Mouse (Mus musculus): ENCODE measurements around the gene Chn2. TPM values are rescaled to one million over a fixed set of nuclear protein-coding genes. Genes with fewer than 3 reads are reported as not detected.

Gene Chn2
- total RNA-seq, 2 experiments from 2014 or later = 3.0 to 4.3 TPM

GRCm38 (mm10) chr6:54255321-54255720, 216.0 kb downstream of the Chn2 start:
- intact Hi-C loops (cut with DNase I) = loop anchor here (2.0 kb wide), 1 partner anchor 113 kb away; no protein-coding TSS in a partner anchor
- DNase-seq (ENCODE audit: low spot score) = no peak

- intact Hi-C loops (cut with DNase I) = no loop called here
- DNase-seq (ENCODE audit: low spot score) = no peak
These were observed 217.0 kb downstream of the Chn2 start for GRCm38 (mm10) chr6:54256397-54256796.

- intact Hi-C loops (cut with DNase I) = no loop called here
- no peak for DNase-seq (ENCODE audit: low spot score)
These were observed 218.2 kb downstream of the Chn2 start for GRCm38 (mm10) chr6:54257552-54257951.

- DNase-seq (ENCODE audit: low spot score) = no peak
- intact Hi-C loops (cut with DNase I) = no loop called here
These were observed 219.1 kb downstream of the Chn2 start for GRCm38 (mm10) chr6:54258462-54258861.

GRCm38 (mm10) chr6:54262732-54263131, 223.4 kb downstream of the Chn2 start:
- DNase-seq (ENCODE audit: low spot score) = no peak
- intact Hi-C loops (cut with DNase I) = no loop called here

- intact Hi-C loops (cut with DNase I) = no loop called here
- DNase-seq (ENCODE audit: low spot score) = no peak
These were observed 224.5 kb downstream of the Chn2 start for GRCm38 (mm10) chr6:54263890-54264289.

- no peak for DNase-seq (ENCODE audit: low spot score)
- intact Hi-C loops (cut with DNase I) = no loop called here
These were observed 225.2 kb downstream of the Chn2 start for GRCm38 (mm10) chr6:54264537-54264936.

GRCm38 (mm10) chr6:54265384-54265783, 226.0 kb downstream of the Chn2 start:
- no peak for DNase-seq (ENCODE audit: low spot score)
- intact Hi-C loops (cut with DNase I) = no loop called here

- intact Hi-C loops (cut with DNase I) = no loop called here
- no peak for DNase-seq (ENCODE audit: low spot score)
These were observed 233.4 kb downstream of the Chn2 start for GRCm38 (mm10) chr6:54272556-54273378.

GRCm38 (mm10) chr6:54273379-54273730, 234.0 kb downstream of the Chn2 start:
- intact Hi-C loops (cut with DNase I) = no loop called here
- no peak for DNase-seq (ENCODE audit: low spot score)

GRCm38 (mm10) chr6:54277234-54277633, 237.9 kb downstream of the Chn2 start:
- no peak for DNase-seq (ENCODE audit: low spot score)
- intact Hi-C loops (cut with DNase I) = no loop called here

- intact Hi-C loops (cut with DNase I) = no loop called here
- no peak for DNase-seq (ENCODE audit: low spot score)
These were observed 238.5 kb downstream of the Chn2 start for GRCm38 (mm10) chr6:54277828-54278227.

- intact Hi-C loops (cut with DNase I) = no loop called here
- no peak for DNase-seq (ENCODE audit: low spot score)
These were observed 239.3 kb downstream of the Chn2 start for GRCm38 (mm10) chr6:54278613-54279012.

- intact Hi-C loops (cut with DNase I) = no loop called here
- DNase-seq (ENCODE audit: low spot score) = no peak
These were observed 240.0 kb downstream of the Chn2 start for GRCm38 (mm10) chr6:54279391-54279790.

- intact Hi-C loops (cut with DNase I) = no loop called here
- DNase-seq (ENCODE audit: low spot score) = no peak
These were observed 240.9 kb downstream of the Chn2 start for GRCm38 (mm10) chr6:54280248-54280647.

- DNase-seq (ENCODE audit: low spot score) = no peak
- intact Hi-C loops (cut with DNase I) = no loop called here
These were observed 243.9 kb downstream of the Chn2 start for GRCm38 (mm10) chr6:54283299-54283698.

- DNase-seq (ENCODE audit: low spot score) = no peak
These were observed 244.9 kb downstream of the Chn2 start for GRCm38 (mm10) chr6:54284167-54284711.

GRCm38 (mm10) chr6:54286813-54287212, 247.5 kb downstream of the Chn2 start:
- no peak for DNase-seq (ENCODE audit: low spot score)
- intact Hi-C loops (cut with DNase I) = no loop called here

More at GRCm38 (mm10) chr6:54284167-54284711, 244.9 kb downstream of the Chn2 start:
- intact Hi-C loops (cut with DNase I) = no loop called here

- DNase-seq (ENCODE audit: low spot score) = no peak
- intact Hi-C loops (cut with DNase I) = no loop called here
These were observed 250.6 kb downstream of the Chn2 start for GRCm38 (mm10) chr6:54289774-54290500.

- no peak for DNase-seq (ENCODE audit: low spot score)
- intact Hi-C loops (cut with DNase I) = no loop called here
These were observed 257.9 kb downstream of the Chn2 start for GRCm38 (mm10) chr6:54297231-54297630.

- peak; percentile 31 for DNase-seq (ENCODE audit: low spot score)
- intact Hi-C loops (cut with DNase I) = no loop called here
These were observed 260.1 kb downstream of the Chn2 start for GRCm38 (mm10) chr6:54299417-54299816.

Measured in heart, postnatal 25 days (tissue).